8 mouse cellular contexts compared by ENCODE assay signal in the genomic region with DNA sequence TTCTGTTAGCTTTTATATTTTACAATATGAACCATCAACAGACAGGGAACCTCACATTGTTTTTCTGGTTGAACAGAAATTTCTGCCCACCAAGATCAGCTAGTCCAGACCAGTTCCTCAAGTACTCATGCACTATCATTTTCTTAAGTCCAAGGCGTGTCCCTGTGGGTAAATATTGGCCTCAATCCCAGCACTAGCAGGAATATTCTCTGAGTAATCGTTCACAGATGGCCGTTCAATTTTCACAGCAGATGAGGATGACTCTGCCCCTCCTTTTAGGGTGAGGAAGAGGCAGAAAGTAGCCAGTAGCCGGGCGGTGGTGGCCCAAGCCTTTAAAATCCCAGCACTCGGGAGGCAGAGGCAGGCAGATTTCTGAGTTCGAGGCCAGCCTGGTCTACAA. TPM values are rescaled to one million over a fixed set of nuclear protein-coding genes. Genes with fewer than 3 reads are reported as not detected.
DNase-seq lines count a peak whose midpoint lies in the region; ATAC-seq lines count a peak whose summit lies in the region.
"Had no signal": no experiment of that assay in that cellular context is flagged by ENCODE, and none has a peak within 500 bp of the region (broad histone marks: within the 10 kb centered on the region; RNA-seq: fewer than 3 reads in every experiment).

No protein-coding gene starts in this region.

- no peak for DNase-seq in intestine, embryonic 14.5 days (ENCODE audit: low spot score)
- no peak for DNase-seq in ovary, postnatal 10 days (ENCODE audit: low spot score)
- DNase-seq in adrenal gland, postnatal 14 days: no peak
- DNase-seq: right cerebral cortex, adult 18-20 months had no signal

- peak overlapping the region; percentile 91 for H3K4me3 ChIP-seq in megakaryocyte, embryonic 14.5 days (replicated peaks)
- H3K4me3 ChIP-seq in embryonic facial prominence, embryonic 15.5 days (replicated peaks): 0 out of 2 replicates have a peak overlapping the region, but pooled peaks have one; percentile 38
- H3K4me3 ChIP-seq in intestine, embryonic 14.5 days (ENCODE audit: low read depth, low read length): no peak overlapping the region
- H3K4me3 ChIP-seq in stomach, embryonic 14.5 days (ENCODE audit: low read depth, low read length): no peak overlapping the region

- ATAC-seq in megakaryocyte, adult 5-6 weeks (ENCODE audit: poor library complexity, severe bottlenecking): no peak
- ATAC-seq in embryonic facial prominence, embryonic 15.5 days (ENCODE audit: insufficient number of reproducible peaks, low FRiP score, low TSS enrichment, low read depth): no peak
- no peak for ATAC-seq in intestine, embryonic 14.5 days (replicated peaks; ENCODE audit: low FRiP score, low TSS enrichment, low read depth)
- ATAC-seq in stomach, embryonic 14.5 days (ENCODE audit: insufficient number of reproducible peaks, insufficient read depth, low FRiP score, low read depth): no peak

- H3K9ac ChIP-seq in embryonic facial prominence, embryonic 15.5 days: no peak overlapping the region
- no peak overlapping the region for H3K9ac ChIP-seq in intestine, embryonic 14.5 days (ENCODE audit: low read length)
- no peak overlapping the region for H3K9ac ChIP-seq in stomach, embryonic 14.5 days (replicated peaks; ENCODE audit: low read depth, low read length)

- H3K36me3 ChIP-seq in megakaryocyte, embryonic 14.5 days (replicated peaks; ENCODE audit: low read length): peaks cover 33% of the 10 kb centered on the region
- peaks cover 10% of the 10 kb centered on the region; the same call in 1 of the 2 replicates for H3K36me3 ChIP-seq in embryonic facial prominence, embryonic 15.5 days
- H3K36me3 ChIP-seq in intestine, embryonic 14.5 days (ENCODE audit: control insufficient read depth, insufficient read depth, low read length): peaks cover 17% of the 10 kb centered on the region
- no peaks in the 10 kb centered on the region; the same call in 1 of the 2 replicates for H3K36me3 ChIP-seq in stomach, embryonic 14.5 days (ENCODE audit: control insufficient read depth, insufficient read depth, low read length)

- 62% methylated on average over 7 of the region's 7 CpGs for WGBS in embryonic facial prominence, embryonic 15.5 days
- 80% methylated on average over 7 of the region's 7 CpGs for WGBS in intestine, embryonic 14.5 days
- WGBS in stomach, embryonic 14.5 days: 79% methylated on average over 7 of the region's 7 CpGs

- H3K4me2 ChIP-seq in embryonic facial prominence, embryonic 15.5 days (replicated peaks): peak overlapping the region; percentile 55
- H3K4me2 ChIP-seq in intestine, embryonic 14.5 days (ENCODE audit: low read length): peak overlapping the region; percentile 66
- peak overlapping the region; percentile 67; the same call in 1 of the 2 replicates for H3K4me2 ChIP-seq in stomach, embryonic 14.5 days (replicated peaks; ENCODE audit: low read depth, low read length)

- H3K27ac ChIP-seq in embryonic facial prominence, embryonic 15.5 days (replicated peaks): no peak overlapping the region
- H3K27ac ChIP-seq in intestine, embryonic 14.5 days (ENCODE audit: low read depth): no peak overlapping the region
- no peak overlapping the region for H3K27ac ChIP-seq in stomach, embryonic 14.5 days (ENCODE audit: low read length)

- H3K4me1 ChIP-seq in megakaryocyte, embryonic 14.5 days: peaks cover 68% of the 10 kb centered on the region
- peaks cover 17% of the 10 kb centered on the region for H3K4me1 ChIP-seq in embryonic facial prominence, embryonic 15.5 days
- peaks cover 11% of the 10 kb centered on the region; the same call in 1 of the 2 replicates for H3K4me1 ChIP-seq in intestine, embryonic 14.5 days (replicated peaks; ENCODE audit: control insufficient read depth, insufficient read depth, low read length)
- H3K4me1 ChIP-seq in stomach, embryonic 14.5 days (ENCODE audit: control insufficient read depth, insufficient read depth, low read length): 0 out of 2 replicates have a peak, but pooled peaks cover 5% of the 10 kb centered on the region

- no peaks in the 10 kb centered on the region for H3K27me3 ChIP-seq in megakaryocyte, embryonic 14.5 days (replicated peaks)
- no peaks in the 10 kb centered on the region for H3K27me3 ChIP-seq in embryonic facial prominence, embryonic 15.5 days
- no peaks in the 10 kb centered on the region for H3K27me3 ChIP-seq in intestine, embryonic 14.5 days (replicated peaks; ENCODE audit: control insufficient read depth, insufficient read depth, low read length)
- H3K27me3 ChIP-seq in stomach, embryonic 14.5 days (ENCODE audit: control insufficient read depth, insufficient read depth, low read length): no peaks in the 10 kb centered on the region

- H3K9me3 ChIP-seq in megakaryocyte, embryonic 14.5 days: no peaks in the 10 kb centered on the region
- no peaks in the 10 kb centered on the region for H3K9me3 ChIP-seq in embryonic facial prominence, embryonic 15.5 days (replicated peaks)
- H3K9me3 ChIP-seq in intestine, embryonic 14.5 days (ENCODE audit: control insufficient read depth, low read length): no peaks in the 10 kb centered on the region
- H3K9me3 ChIP-seq in stomach, embryonic 14.5 days (ENCODE audit: control insufficient read depth, low read depth, low read length): no peaks in the 10 kb centered on the region

RNA-seq across cellular contexts. Expression of a gene that starts 24.7 kb away (rescaled TPM):
- not detected in 2 replicates for polyA plus RNA-seq in megakaryocyte, embryonic 14.5 days (2012; ENCODE audit: insufficient read depth, low replicate concordance)
- total RNA-seq in megakaryocyte, adult 5-6 weeks (2015): not detected in 2 replicates
- not detected in 2 replicates for total RNA-seq in megakaryocyte, adult 5-6 weeks (2017)
- 0.13 TPM in 1 of 2 replicates, not detected in the other for polyA plus RNA-seq in embryonic facial prominence, embryonic 15.5 days (2015; fragmentation: Nextera tagmentation; extraction: Ambion mirVana)
- not detected in 2 replicates for polyA plus RNA-seq in intestine, embryonic 14.5 days (2014; fragmentation: Nextera tagmentation; extraction: Ambion mirVana)
- polyA plus RNA-seq in stomach, embryonic 14.5 days (2014; fragmentation: Nextera tagmentation; extraction: Ambion mirVana): 0.22 TPM in 1 of 2 replicates, not detected in the other
- 0.75 and 19.1 TPM in 2 replicates for total RNA-seq in adrenal gland, postnatal 14 days (2021)

RNA-seq across cellular contexts. Expression of a gene that starts 29.6 kb away (rescaled TPM):
- 1.7 TPM in 1 of 2 replicates, not detected in the other for polyA plus RNA-seq in megakaryocyte, embryonic 14.5 days (2012; ENCODE audit: insufficient read depth, low replicate concordance)
- total RNA-seq in megakaryocyte, adult 5-6 weeks (2015): 308 and 344 TPM in 2 replicates
- 409 TPM in 2 replicates for total RNA-seq in megakaryocyte, adult 5-6 weeks (2017)
- polyA plus RNA-seq in embryonic facial prominence, embryonic 15.5 days (2015; fragmentation: Nextera tagmentation; extraction: Ambion mirVana): 22.0 and 23.9 TPM in 2 replicates
- polyA plus RNA-seq in intestine, embryonic 14.5 days (2014; fragmentation: Nextera tagmentation; extraction: Ambion mirVana): 19.9 and 23.0 TPM in 2 replicates
- 22.7 and 23.5 TPM in 2 replicates for polyA plus RNA-seq in stomach, embryonic 14.5 days (2014; fragmentation: Nextera tagmentation; extraction: Ambion mirVana)
- total RNA-seq in adrenal gland, postnatal 14 days (2021): 10.4 and 12.1 TPM in 2 replicates

RNA-seq across cellular contexts. Expression of a gene that starts 58.0 kb away (rescaled TPM):
- polyA plus RNA-seq in megakaryocyte, embryonic 14.5 days (2012; ENCODE audit: insufficient read depth, low replicate concordance): not detected in 2 replicates
- not detected in 2 replicates for total RNA-seq in megakaryocyte, adult 5-6 weeks (2015)
- total RNA-seq in megakaryocyte, adult 5-6 weeks (2017): not detected in 2 replicates
- 0.12 TPM in 1 of 2 replicates, not detected in the other for polyA plus RNA-seq in embryonic facial prominence, embryonic 15.5 days (2015; fragmentation: Nextera tagmentation; extraction: Ambion mirVana)
- polyA plus RNA-seq in intestine, embryonic 14.5 days (2014; fragmentation: Nextera tagmentation; extraction: Ambion mirVana): not detected in 2 replicates
- polyA plus RNA-seq in stomach, embryonic 14.5 days (2014; fragmentation: Nextera tagmentation; extraction: Ambion mirVana): not detected in 2 replicates
- total RNA-seq in adrenal gland, postnatal 14 days (2021): 0.34 and 8.6 TPM in 2 replicates

Comparison
In these comparisons a context has a peak if more than half of its experiments do, and no peak if none do; other contexts are left out.
1. H3K4me3 ChIP-seq: peak in megakaryocyte, embryonic 14.5 days (single experiment) and embryonic facial prominence, embryonic 15.5 days (single experiment); none in intestine, embryonic 14.5 days (single experiment) and stomach, embryonic 14.5 days (single experiment).
2. Peak in every context shown above with its lines, with median percentiles within 50 percentile points of each other: H3K4me2 ChIP-seq.